Mouse (Mus musculus): ENCODE measurements around the gene Med25.

GRCm38 (mm10) chr7:44871181-44871580 lies 21.3 kb downstream of the Med25 start:
- TF ChIP-seq CTCF (IDR thresholded peaks at IDR 0.05) (no peak), EP300 (IDR thresholded peaks at IDR 0.05) (no peak)

All from lung, postnatal 0 days (tissue).